Mouse (Mus musculus): ENCODE measurements around the gene Zfp207.

DNA sequence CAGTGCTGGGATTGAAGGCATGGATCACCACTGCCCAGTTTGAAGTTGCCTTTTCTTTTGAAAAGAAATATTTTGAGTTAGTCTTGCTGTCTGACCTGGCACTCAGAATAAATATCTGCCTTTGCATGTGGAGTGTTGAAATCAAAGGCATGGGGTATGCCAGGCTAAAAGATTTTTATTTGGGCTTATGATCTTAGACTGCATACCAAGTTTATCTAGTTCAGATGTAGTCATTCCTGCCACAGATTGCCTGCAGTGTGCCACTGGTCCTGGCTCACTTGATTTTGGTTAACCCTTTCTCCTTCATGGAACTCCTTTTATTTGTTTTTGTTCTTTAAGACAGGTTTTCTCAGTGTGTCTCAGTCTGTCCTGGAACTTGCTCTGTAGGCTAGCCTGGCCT, 1.4 kb downstream of the Zfp207 start:
- TF ChIP-seq CTCF (IDR thresholded peaks at IDR 0.05; ENCODE audit: low read depth) (no peak), EP300 (IDR thresholded peaks at IDR 0.05; ENCODE audit: low read depth) (no peak)

Data from liver, embryonic 14.5 days (tissue).